Mouse (Mus musculus): ENCODE results near the gene Trim71.

- no peak for TF ChIP-seq POLR2A (IDR thresholded peaks at IDR 0.05; ENCODE audit: low read depth, low read length)
- no peak for TF ChIP-seq CTCF (IDR thresholded peaks at IDR 0.05; ENCODE audit: extremely low read depth, insufficient read length, insufficient replicate concordance, low read depth, low read length)
Measured at GRCm38 (mm10) chr9:114531276-114531675, 32.9 kb downstream of the Trim71 start.

Data from small intestine, adult 2 months (tissue).